Mouse (Mus musculus): ENCODE data around the gene Clip4.

Gene Clip4

DNA sequence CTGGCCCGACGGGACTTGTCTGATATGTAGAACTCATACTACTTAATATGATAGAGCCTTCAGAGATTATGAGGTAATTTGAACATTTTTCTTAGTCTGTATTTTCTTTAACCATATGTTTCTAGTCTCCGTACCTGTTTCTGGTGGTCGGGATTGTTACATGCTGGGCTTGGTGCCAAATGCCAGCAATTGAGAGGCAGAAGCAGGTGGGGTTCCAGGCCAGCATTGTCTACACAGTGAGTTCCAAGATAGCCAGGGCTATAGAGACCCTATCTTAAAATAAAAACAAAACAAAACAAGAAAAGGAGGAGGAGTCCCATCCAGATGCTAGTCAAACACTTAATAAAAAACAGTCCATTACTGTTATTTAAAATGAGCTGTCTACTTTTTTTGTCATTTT, 23.3 kb downstream of the Clip4 start:
- DNase-seq (ENCODE audit: low read depth): no peak

DNA sequence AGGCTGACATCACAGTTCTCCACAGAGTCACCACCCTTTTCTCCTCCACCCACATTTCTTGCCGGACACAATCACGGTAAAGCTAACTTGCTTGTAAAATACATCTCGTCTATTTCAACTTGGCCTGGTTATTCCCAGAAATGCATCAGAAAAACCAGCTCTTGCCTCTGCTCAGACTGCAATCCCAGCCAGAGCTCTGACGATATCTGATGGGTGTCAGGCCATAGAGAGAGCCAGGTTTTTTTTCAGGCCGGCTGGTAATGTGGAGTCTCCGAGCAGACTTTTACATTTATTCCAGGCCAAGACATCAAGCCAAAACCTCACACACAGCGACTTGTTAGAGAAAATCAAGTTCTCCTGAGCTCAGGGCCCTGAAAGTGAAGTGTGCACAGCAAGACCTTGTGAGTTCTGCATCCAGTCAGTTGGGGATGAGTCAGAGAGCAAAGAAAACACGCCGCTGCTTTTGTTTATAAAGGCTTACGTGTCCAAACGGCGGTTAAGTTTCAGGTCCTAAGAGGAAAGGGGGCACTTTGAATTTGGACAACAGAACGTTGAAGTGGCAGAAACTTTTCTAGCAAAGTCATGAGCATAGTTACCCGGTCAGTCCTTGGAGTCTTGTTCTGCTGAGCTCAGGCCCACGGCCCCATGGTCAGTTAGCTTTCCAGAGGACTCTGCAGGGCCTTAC, 27.4 kb downstream of the Clip4 start:
- DNase-seq (ENCODE audit: low read depth): peak; percentile 85

DNA sequence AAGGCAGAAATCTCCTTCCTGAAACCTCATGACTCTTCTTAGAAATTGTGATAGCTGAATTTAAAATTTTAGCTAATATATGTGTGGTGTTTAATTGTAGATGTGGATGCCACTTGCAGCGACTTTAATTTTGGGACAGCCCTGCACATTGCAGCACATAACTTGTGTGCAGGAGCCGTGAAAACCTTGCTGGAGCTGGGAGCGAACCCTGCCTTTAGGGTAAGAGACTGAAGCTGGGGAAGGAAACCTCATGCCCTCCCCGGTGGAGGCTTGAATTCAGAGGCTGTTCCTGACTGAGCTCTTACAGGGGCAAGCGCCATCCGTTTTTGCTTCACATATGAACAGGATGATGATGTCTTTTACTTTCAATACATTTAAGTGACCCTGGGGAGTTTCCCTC, 35.2 kb downstream of the Clip4 start:
- DNase-seq (ENCODE audit: low read depth): no peak

DNA sequence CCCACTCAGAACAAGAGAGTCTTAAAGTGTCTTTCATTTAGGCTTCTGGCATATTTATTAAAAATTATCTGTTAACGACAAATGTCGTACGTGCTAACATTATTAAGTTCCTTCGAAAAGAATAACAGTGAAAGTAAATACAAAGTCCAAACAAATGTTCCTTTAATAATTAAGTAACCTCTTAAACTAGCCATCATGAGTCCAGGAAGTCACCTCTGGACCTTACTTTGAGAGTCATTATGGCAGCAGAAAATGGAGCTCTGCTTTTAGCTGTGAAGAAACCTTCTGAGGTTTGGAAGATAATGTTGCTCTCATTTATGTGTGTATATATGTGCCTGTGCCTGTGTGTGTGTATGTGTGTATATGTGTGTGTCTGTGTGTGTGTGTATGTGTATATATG, 35.6 kb downstream of the Clip4 start:
- no peak for DNase-seq (ENCODE audit: low read depth)

DNA sequence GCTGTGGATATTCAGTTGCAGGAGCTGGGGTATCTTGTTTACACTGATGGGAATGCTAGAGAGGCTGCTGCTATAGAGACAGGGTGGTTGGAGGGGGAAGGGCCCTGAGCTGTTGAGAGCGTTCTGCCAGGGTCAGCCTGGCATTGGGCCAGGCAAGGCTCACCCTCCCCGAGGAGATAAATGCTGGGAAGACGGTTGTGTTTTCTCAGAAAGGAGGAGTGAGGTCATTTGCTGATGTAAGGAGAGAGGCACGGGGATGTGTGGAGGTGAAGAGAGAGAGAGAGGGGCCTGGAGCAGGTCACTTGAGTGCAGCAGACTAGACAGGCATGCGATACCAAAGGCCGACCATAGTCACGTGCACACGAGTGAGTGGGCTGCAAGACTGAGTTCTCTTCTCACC, 42.8 kb downstream of the Clip4 start:
- DNase-seq (ENCODE audit: low read depth): no peak

DNA sequence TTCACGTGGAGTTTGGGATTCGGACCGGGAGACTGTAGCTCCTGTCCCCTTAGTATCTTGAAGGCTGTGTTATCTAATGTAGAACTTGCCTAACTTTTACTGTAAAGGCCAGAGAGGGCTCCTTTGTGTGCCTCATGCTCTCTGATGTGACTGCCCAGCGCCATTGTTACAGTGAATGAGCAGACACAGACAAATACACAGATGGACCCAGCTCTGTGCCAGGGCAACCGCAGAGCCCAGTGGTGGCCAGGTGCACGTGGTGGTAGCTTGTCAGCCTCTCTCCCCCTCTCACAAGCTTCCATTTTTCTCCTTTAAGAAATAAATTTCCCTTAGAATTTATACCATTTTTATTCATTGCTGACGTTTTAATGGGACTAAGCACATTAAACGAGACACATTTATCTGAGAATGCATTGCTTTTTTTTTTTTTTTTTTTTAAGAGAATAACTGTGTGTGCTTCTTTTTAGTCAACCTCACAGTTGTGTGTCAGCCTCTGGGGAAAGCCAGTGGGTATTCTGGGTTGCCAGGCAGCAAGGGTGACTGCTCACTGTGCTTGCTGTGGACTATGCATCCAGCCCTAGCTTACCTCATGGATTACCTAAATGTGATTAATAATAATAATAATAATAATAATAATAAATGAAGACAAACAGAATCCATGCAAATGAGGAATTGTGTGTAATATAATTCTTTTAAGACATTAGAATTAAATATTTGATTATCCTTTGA, 48.0 kb downstream of the Clip4 start:
- no peak for DNase-seq (ENCODE audit: low read depth)

DNA sequence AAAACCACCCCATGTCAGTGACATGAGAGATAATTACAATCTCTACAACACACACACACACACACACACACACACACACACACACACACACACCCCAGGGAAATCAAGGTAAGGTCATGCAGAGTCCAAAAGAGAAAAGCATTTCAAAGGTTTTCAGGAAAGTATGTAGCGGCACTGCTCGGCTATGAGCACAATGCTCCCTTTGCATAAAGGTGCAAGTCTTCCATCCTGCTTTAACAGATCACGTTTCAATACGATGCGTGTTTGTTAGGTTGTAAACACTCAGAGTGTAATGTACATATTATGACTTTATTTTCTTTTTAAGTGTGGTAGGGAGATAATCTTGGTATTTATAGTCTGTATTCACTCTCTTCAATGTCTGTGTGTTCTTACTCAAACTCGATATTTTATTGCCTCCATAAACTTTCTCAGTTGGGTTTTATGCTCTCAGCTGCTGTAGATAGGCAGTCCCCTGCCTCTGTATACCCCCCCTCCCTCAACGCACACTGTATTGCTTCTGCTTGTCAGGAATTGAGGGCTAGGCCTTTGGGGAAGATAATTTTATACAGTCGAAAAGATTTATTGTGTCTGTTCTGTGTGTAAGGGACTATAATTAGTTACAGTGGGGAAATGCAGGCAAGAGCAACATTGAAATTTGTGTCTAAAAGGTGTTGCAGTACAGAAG, 55.5 kb downstream of the Clip4 start:
- DNase-seq (ENCODE audit: low read depth): no peak

DNA sequence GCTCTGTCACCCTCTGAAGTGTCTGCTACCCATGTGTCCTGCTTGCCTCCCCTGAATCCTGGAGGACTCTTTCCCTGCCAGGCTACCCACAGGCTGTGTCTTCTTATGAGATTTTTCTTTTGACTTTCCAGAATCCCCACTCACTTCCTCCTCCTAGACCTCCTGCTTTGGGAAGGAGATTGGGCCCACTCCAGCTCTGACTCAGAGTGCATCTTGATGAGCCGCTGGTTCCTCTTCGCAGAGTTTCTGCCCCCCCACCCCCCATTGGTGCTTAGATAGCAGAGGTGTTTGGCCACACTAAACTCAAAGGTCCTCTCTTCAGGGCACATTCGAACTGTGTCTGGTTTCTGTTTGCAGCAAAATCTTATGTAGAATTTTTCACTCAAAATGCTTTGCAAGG, 58.3 kb downstream of the Clip4 start:
- DNase-seq (ENCODE audit: low read depth): no peak

DNA sequence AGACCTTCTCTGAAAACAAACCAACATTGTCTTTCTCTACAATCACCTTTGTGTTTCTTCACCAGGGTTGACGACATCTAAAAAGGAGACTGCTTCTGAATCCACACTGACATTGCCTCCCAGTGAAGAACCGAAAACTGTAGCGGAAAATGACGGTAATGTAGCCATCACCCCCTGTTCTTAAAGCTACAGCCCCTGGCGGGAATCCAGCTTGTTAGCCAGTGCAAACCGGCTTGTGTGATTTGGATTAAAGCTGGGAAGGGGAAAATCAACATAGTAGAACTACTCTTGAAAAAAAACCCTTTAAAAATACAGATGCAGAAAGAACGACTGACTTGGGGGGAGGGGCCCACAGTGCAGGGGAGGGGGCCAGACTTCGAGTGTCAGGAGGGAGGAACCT, 59.4 kb downstream of the Clip4 start:
- no peak for DNase-seq (ENCODE audit: low read depth)

DNA sequence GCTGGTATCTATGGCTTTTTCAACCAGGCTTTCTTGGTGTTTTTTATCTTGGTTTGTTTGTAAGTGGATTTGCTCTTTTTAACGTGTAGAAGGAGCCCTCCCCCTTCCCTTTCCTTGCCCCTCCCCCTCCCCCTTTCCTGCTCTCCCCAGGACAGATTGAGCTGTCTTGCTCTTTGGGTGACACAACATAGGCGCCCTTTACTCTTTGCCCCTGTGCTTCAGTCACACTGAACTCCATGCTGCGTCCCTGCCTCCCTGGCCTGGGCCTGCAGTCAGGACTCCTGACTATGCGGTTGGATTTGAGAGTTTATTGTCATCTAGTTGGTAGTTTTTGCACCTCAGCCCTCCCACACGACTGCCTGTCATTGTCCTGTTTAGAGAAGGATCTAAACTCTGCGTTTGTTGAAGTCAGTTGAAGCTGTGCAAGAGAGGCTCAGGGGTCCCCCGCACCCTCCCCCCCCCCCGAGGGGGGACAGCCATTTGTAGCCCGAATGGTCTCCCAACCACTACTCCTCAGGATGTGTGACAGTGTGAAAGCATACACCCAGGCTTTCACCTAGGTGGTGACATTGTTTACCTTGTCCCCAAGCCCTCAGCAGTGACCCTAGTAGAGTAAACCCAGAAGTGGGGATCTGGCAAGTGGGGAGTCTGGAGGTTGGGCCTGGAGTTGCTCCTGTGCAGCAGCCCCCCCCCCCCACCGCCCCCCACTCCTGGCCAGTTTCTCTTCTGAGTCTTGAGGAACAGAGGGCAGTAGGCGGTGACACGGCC, 60.6 kb downstream of the Clip4 start:
- no peak for DNase-seq (ENCODE audit: low read depth)

DNA sequence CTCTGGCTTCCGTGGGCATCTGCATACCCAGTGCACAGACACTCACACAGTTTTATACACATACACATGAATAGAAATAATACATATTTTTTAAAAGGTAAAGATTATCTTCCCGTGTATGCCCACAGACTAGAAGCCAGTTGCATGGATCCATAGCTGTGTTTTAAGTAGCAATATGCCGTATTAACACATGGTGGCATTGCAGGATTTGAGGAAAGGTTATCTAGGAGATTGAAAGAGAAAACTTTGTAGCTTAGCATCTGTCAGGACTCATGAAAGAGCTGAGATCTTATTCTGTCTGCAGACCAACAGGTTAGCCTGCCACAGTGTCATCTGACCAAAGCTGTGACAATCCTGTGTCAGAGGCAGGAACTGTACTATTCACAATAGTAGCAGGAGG, 63.7 kb downstream of the Clip4 start:
- no peak for DNase-seq (ENCODE audit: low read depth)

DNA sequence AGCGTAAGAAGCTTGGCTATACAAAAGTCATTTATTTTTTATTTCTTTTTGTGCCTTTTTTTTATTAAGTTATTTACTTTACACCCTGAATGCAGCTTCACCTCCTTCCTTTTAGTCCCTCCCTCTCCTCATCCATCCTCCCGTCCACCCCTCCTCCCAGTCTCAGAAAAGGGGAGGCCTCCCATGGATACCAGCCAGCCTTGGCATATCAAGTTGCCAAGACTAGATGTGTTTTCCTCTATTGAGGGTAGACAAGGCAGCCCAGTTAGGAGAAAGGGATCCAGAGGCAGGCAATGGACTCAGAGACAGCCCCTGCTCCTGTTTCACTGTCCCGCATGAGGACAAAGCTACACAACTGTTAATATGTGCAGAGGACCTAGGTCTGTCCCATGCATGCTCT, 93.9 kb downstream of the Clip4 start:
- no peak for DNase-seq (ENCODE audit: low read depth)

DNA sequence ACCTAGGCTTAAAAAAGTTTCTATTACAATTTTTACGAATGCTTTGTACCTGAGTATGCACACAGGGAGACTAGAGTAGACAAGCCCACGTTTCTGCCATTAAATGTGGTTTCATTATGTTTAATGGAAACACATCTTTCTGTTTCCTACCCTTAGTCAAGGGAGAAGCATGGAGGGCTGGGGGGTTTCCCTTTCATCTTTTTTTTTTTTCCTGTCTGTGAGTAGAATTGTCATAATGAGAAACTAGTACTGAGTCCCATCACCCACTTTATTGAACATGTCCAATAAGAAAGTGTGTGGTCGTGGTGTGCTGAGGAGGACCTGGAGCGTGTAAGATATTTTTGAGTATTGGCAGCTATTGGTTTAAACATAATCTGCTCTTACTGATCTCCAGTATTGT, 94.6 kb downstream of the Clip4 start:
- DNase-seq (ENCODE audit: low read depth): no peak

DNA sequence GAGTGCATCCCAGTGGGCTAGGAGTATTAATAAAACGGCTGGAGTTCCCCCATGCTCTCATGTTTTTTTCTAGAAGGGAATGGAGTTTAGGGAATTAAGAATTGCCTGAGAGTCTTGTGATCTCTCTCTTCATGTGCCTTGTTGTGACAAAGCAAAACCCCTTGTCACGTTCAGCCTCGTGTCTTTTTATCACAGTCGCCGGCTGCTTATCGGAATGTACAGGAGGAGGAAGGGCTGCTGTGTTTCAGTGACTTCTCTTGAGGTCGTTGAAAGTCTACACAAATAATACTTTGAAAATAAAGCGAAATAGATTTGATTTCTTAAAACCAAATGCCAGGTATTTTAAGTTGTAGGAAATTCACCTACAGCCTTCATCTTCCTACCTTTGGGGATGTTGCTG, 95.8 kb downstream of the Clip4 start:
- no peak for DNase-seq (ENCODE audit: low read depth)

DNA sequence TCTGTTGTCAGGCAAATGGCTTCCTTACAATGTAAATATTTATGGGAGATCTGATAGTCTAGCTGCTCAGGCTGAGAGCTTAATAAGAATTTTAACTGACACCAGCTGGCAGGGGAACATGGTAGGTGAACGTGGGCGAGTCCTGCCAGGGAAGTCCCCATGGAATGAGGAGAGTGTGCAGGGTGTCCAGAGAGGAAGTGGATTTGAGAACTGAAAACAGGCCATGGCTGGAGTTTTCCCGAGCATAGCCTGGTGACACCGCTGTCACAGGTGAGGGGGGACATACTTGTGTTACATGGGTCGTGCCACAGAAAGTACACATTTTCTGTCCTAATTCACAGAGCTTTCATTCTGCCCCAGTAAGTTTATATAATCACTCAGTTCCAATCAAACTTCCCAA, 97.2 kb downstream of the Clip4 start:
- no peak for DNase-seq (ENCODE audit: low read depth)

DNA sequence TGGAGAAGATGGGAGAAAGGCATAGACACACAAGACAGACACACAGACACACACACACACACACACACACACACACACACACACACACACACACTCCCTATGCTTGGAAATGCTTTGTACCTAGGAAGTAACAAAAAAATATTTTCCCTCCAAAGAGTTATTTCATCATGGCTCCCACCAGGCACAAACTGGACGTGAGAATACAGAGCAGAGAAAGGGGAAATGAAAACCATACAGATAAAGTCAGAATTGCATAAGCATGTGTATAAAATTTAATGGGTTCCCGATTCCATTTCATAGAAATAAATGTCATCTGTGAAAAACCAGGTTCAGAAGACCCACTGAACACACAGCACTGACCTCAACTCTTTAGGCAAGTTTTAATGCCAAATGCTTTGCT, 99.6 kb downstream of the Clip4 start:
- DNase-seq (ENCODE audit: low read depth): no peak

DNA sequence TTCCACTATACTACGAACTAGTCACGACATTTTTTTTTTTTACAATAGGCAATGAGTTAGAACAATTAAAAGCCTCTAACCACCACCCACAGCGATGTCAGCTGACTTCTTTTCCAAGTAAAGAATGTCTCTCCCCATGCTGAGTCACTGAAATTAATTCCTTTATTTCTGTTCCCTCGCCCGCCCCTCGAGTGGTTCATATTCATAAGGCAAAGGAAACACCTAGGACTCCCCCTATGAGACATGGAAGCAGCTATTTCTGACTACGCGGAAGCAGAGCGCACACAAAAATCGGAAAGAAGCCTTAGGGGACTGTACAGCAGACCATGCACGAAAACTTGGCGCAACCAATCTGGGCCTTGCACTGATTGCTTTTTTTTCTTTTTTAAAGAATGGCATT, 100.6 kb downstream of the Clip4 start:
- no peak for DNase-seq (ENCODE audit: low read depth)

DNA sequence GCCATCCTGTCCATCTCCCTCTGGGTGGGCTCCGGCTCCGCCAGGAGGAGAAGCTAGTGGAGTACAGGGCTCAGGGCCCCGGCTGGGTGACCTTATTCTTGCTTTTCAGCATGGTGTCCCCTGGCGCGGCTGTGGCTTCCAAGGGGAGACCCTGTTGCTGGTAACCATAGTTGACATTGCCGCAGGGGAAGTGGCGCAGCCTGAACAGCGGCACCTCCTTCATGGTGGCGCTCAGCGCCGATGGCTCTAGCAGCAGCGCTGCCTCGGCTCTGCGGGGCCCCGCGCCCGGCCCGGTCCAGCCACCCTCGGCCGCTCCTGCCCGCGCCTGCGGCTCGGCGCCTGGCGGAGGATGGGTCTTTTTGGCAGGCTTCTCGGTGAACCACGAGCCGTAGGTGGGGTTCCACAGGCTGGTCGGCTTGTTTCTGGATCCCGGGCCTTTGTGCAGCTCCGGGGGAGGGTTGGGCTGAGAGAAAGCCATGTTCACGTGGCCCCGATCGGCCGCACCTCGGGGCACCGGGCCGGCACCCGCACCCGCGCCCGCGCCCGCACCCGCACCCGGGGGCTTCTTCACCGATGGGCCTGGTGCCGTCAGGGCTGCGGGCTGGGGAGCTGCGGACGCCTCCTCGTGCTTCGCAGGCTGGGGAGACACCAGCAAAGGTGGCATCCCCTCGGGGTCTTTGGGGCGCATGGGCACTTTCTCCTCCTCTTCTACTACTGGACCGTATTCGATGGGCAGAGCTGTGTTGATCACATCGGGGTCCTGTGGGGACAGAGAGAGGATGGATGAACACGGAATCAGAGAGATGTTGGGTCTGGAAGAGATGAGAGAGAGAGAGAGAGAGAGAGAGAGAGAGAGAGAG, 101.3 kb downstream of the Clip4 start:
- DNase-seq (ENCODE audit: low read depth): no peak

DNA sequence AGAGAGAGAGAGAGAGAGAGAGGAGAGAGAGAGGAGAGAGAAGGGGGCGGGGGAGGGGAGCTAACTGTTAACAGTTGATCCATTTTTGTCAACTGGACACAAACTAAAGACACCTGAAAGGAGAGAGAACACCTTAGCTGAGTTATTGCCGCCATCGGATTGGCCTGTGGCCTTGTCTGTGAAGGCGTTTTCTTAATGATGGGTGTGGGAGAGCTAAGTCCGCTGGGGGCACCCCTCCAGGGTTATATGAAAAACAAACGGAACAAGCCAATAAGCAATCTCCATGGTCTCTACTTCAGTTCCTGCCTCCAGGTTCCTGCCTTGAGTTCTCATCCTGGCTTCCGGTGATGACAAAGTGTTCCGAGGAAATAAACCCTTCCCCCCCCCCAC, 102.0 kb downstream of the Clip4 start:
- no peak for DNase-seq (ENCODE audit: low read depth)

DNA sequence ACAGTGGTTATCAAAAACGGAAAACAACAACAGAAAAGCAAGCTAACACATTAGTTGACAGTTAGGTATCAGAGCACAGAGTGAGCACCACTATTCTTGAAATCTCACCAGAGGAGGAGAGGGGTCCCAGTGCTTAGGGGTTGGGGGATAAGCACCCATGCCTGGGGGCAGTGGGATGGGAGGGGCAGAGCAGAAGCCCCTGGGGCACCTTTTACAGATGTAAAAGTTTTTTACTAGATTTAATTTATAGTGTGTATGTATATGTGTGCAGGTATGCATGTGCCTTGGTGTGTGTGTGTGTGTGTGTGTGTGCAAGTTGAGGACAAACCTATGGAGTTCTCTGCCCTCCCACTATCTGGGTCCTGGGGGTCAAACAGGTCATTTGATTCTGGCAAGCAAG, 102.4 kb downstream of the Clip4 start:
- DNase-seq (ENCODE audit: low read depth): no peak

DNA sequence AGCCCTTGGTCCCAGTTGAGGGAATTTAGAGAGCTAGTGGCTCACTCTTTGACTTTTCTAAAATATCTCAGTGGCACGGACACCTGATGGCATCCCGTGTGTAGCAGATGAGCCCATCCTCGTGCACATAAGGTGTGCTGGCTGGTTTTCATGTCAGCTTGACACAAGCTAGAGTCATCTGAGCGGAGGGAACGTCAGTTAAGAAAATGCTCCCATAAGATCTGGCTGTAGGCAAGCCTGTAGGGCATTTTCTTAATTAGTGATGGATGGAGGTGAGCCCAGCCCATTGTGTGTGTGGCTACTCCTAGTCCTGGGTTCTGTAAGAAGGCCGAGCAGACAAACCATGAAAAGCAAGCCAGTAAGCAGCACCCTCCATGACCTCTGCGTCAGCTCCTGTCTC, 103.7 kb downstream of the Clip4 start:
- no peak for DNase-seq (ENCODE audit: low read depth)

DNA sequence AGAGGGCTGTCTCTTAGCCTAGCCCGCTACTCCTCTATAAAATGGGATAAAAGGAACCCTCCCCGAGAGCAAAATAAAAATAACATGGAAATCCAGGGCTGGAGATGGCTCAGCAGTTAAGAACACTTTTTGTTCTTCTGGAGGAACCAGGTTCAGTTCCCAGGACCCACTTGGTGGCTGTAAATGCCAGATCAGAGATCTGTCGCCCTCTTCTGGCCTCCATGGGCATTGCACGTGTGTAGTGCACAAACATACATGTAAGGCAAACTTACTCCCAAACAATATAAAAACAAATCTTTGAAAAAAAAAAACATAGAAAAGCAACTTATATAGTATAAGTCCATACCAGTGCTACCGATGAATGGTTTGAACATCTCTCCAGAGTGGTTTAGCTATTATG, 104.7 kb downstream of the Clip4 start:
- DNase-seq (ENCODE audit: low read depth): no peak

Measured in fibroblast of lung, adult 2 months (primary cell).